ENCODE assay signal across 16 mouse cellular contexts in the genomic region with DNA sequence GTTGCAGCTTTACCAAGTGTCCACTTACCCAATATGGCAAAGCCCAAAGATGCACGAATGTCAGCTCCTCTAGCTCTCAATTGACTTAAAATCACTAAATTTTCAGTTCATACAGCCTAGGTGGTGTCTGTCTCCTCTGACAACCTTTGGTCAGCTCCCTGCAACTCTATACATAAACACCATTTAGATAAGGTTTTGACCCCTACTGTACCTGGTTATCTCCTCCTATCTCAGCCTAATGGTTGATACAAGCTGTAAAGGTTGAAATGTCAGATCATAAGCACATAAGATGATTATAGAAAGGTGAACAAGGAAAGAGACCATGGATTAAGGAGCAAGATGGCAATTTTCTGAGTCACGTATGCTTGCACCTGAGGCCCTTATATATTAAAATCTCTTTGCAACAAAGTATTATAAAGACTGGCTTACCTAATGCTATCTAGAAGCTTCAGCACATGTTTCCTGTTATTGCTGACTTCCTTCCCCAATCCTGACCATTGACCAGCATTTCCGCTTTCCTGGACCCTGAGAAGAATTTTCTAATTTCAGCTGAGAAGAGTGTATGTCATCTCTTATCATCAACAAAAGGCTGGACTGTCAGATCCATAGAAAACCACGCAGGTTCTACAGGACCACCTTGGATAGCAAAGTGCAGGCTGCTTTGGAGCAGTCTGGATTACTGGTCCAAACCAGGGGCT. TPM values are rescaled to one million over a fixed set of nuclear protein-coding genes. Genes with fewer than 3 reads are reported as not detected.
DNase-seq lines count a peak whose midpoint lies in the region; ATAC-seq and TF ChIP-seq lines count a peak whose summit lies in the region.
"Had no signal": no experiment of that assay in that cellular context is flagged by ENCODE, and none has a peak within 500 bp of the region (broad histone marks: within the 10 kb centered on the region; RNA-seq: fewer than 3 reads in every experiment).

No protein-coding gene starts in this region.

- H3K4me2 ChIP-seq in stomach, embryonic 16.5 days (ENCODE audit: low read depth, low read length): no peak overlapping the region
- no peak overlapping the region for H3K4me2 ChIP-seq in stomach, postnatal 0 days (replicated peaks; ENCODE audit: low read depth)
- H3K4me2 ChIP-seq: heart, embryonic 13.5 days; liver, embryonic 12.5 days had no signal

- no peak overlapping the region; the same call in 1 of the 2 replicates for H3K27ac ChIP-seq in kidney, adult 2 months (ENCODE audit: insufficient read depth, low read depth, low read length)
- peak overlapping the region; percentile 58 for H3K27ac ChIP-seq in stomach, embryonic 16.5 days (ENCODE audit: low read length)
- H3K27ac ChIP-seq in stomach, postnatal 0 days (replicated peaks): no peak overlapping the region
- no peak overlapping the region for H3K27ac ChIP-seq in left cerebral cortex, adult 2 months
- H3K27ac ChIP-seq: heart, embryonic 13.5 days; hindbrain, postnatal 0 days; layer of hippocampus, adult 2 months; liver, embryonic 12.5 days had no signal

- H3K27me3 ChIP-seq in kidney, adult 2 months (replicated peaks; ENCODE audit: control insufficient read depth, insufficient read depth, low read length): no peaks in the 10 kb centered on the region
- H3K27me3 ChIP-seq in stomach, embryonic 16.5 days (ENCODE audit: control insufficient read depth, insufficient read depth, low read length): no peaks in the 10 kb centered on the region
- H3K27me3 ChIP-seq in stomach, postnatal 0 days (ENCODE audit: control insufficient read depth, insufficient read depth, low read length): no peaks in the 10 kb centered on the region
- H3K27me3 ChIP-seq: heart, embryonic 13.5 days; liver, embryonic 12.5 days had no signal

- TF ChIP-seq POLR2A in kidney, adult 2 months (IDR thresholded peaks at IDR 0.05; ENCODE audit: low read depth, low read length): no peak

- no peak for ATAC-seq in stomach, embryonic 16.5 days (ENCODE audit: insufficient read depth, low FRiP score)
- ATAC-seq in stomach, postnatal 0 days (ENCODE audit: low FRiP score, low TSS enrichment): no peak
- ATAC-seq: hindbrain, postnatal 0 days; liver, embryonic 12.5 days had no signal

- peak; percentile 54 for DNase-seq in kidney, adult 2 months
- DNase-seq in kidney, postnatal 25 days: no peak
- DNase-seq in stomach, postnatal 0 days (ENCODE audit: low spot score): no peak
- DNase-seq in lung, postnatal 25 days (ENCODE audit: low spot score): peak; percentile 13
- no peak for DNase-seq in left cerebral cortex, adult 2 months (ENCODE audit: extremely low spot score in 1 of 2, low spot score in 2 of 2)
- no peak for DNase-seq in embryo, embryonic 9.5 days (ENCODE audit: extremely low spot score)
- DNase-seq: cerebellum, adult 11 months; right cerebral cortex, postnatal 25 days had no signal

- no peak for TF ChIP-seq CTCF in kidney, adult 2 months (conservative IDR thresholded peaks at IDR 0.05; ENCODE audit: insufficient read depth, insufficient read length, low read depth, low read length)
- no peak for TF ChIP-seq CTCF in stomach, postnatal 0 days (IDR thresholded peaks at IDR 0.05; ENCODE audit: low read depth)
- TF ChIP-seq CTCF in left cerebral cortex, adult 2 months (IDR thresholded peaks at IDR 0.05): no peak

- 79% methylated on average over 4 of the region's 4 CpGs for whole genome bisulfite sequencing in kidney, adult 2 months
- WGBS in stomach, embryonic 16.5 days: 78% methylated on average over 4 of the region's 4 CpGs
- WGBS in stomach, postnatal 0 days: 78% methylated on average over 4 of the region's 4 CpGs

- no peaks in the 10 kb centered on the region; the same call in 1 of the 2 replicates for H3K4me1 ChIP-seq in kidney, adult 2 months (ENCODE audit: control insufficient read depth, insufficient read depth, low read length)
- H3K4me1 ChIP-seq in stomach, embryonic 16.5 days (ENCODE audit: control insufficient read depth, insufficient read depth, low read length): 0 out of 2 replicates have a peak, but pooled peaks cover 3% of the 10 kb centered on the region
- H3K4me1 ChIP-seq in stomach, postnatal 0 days (replicated peaks; ENCODE audit: control insufficient read depth, insufficient read depth): no peaks in the 10 kb centered on the region
- H3K4me1 ChIP-seq: heart, embryonic 13.5 days had no signal

- no peaks in the 10 kb centered on the region for H3K36me3 ChIP-seq in kidney, adult 2 months (ENCODE audit: control insufficient read depth, insufficient read depth, low read length)
- no peaks in the 10 kb centered on the region for H3K36me3 ChIP-seq in stomach, embryonic 16.5 days (ENCODE audit: control insufficient read depth, insufficient read depth, low read length)
- H3K36me3 ChIP-seq in stomach, postnatal 0 days (ENCODE audit: control insufficient read depth, insufficient read depth, low read length): no peaks in the 10 kb centered on the region
- H3K36me3 ChIP-seq: heart, embryonic 13.5 days; liver, embryonic 12.5 days had no signal

- intact Hi-C loops in left cerebral cortex, adult 2 months (cut with DNase I): no loop called here

- no peak overlapping the region for H3K4me3 ChIP-seq in kidney, adult 2 months (ENCODE audit: insufficient read depth, low read depth, low read length)
- H3K4me3 ChIP-seq in stomach, embryonic 16.5 days (replicated peaks; ENCODE audit: low read length): no peak overlapping the region
- no peak overlapping the region for H3K4me3 ChIP-seq in stomach, postnatal 0 days (ENCODE audit: low read depth, low read length)
- no peak overlapping the region for H3K4me3 ChIP-seq in left cerebral cortex, adult 2 months
- H3K4me3 ChIP-seq: heart, embryonic 13.5 days; layer of hippocampus, adult 2 months; liver, embryonic 12.5 days had no signal

- no peak overlapping the region for H3K9ac ChIP-seq in stomach, embryonic 16.5 days (ENCODE audit: low read length)
- no peak overlapping the region for H3K9ac ChIP-seq in stomach, postnatal 0 days (ENCODE audit: low read length)
- H3K9ac ChIP-seq: heart, embryonic 13.5 days; liver, embryonic 12.5 days had no signal

- TF ChIP-seq EP300 in stomach, postnatal 0 days (optimal IDR thresholded peaks at IDR 0.05): no peak

- no peaks in the 10 kb centered on the region for H3K9me3 ChIP-seq in stomach, embryonic 16.5 days (replicated peaks; ENCODE audit: control insufficient read depth, low read length)
- no peaks in the 10 kb centered on the region for H3K9me3 ChIP-seq in stomach, postnatal 0 days (ENCODE audit: control insufficient read depth, low read length)
- H3K9me3 ChIP-seq: heart, embryonic 13.5 days; liver, embryonic 12.5 days had no signal

RNA-seq across cellular contexts. Expression of a gene that starts 2.3 kb away (rescaled TPM):
- 0.05 TPM in 1 of 2 replicates, not detected in the other for polyA plus RNA-seq in kidney, adult 2 months (2012; rRNA removed)
- 2.0 and 2.4 TPM in 2 replicates for polyA plus RNA-seq in stomach, embryonic 16.5 days (2015; fragmentation: Nextera tagmentation; extraction: Ambion mirVana)
- polyA plus RNA-seq in stomach, postnatal 0 days (2015; fragmentation: Nextera tagmentation; extraction: Ambion mirVana): 0.07 TPM in 1 of 2 replicates, not detected in the other
- not detected for total RNA-seq in left cerebral cortex, adult 2 months (2021)
- total RNA-seq: hindbrain, postnatal 0 days; layer of hippocampus, adult 2 months; left cerebral cortex, postnatal 10 days had no signal
- polyA plus RNA-seq: forebrain, embryonic 11.5 days; heart, embryonic 13.5 days; hindbrain, postnatal 0 days; liver, embryonic 12.5 days had no signal

RNA-seq across cellular contexts. Expression of a gene that starts 57.3 kb away (rescaled TPM):
- polyA plus RNA-seq in kidney, adult 2 months (2012; rRNA removed): 0.16 and 0.65 TPM in 2 replicates
- 0.27 and 0.48 TPM in 2 replicates for polyA plus RNA-seq in stomach, embryonic 16.5 days (2015; fragmentation: Nextera tagmentation; extraction: Ambion mirVana)
- polyA plus RNA-seq in stomach, postnatal 0 days (2015; fragmentation: Nextera tagmentation; extraction: Ambion mirVana): 0.16 and 0.18 TPM in 2 replicates
- total RNA-seq in left cerebral cortex, adult 2 months (2021): not detected
- total RNA-seq: adrenal gland, postnatal 4 days; hindbrain, postnatal 0 days; layer of hippocampus, adult 2 months; left cerebral cortex, postnatal 10 days had no signal
- polyA plus RNA-seq: forebrain, embryonic 11.5 days; heart, embryonic 13.5 days had no signal

Comparison
In these comparisons a context has a peak if more than half of its experiments do, and no peak if none do; other contexts are left out.
1. DNase-seq: peak in kidney, adult 2 months (single experiment) and lung, postnatal 25 days (single experiment); none in kidney, postnatal 25 days (0 of 2), stomach, postnatal 0 days (single experiment), left cerebral cortex, adult 2 months (0 of 2) and embryo, embryonic 9.5 days (single experiment).